Mouse (Mus musculus): Measurements from ENCODE around the gene Itpkc.

DNA sequence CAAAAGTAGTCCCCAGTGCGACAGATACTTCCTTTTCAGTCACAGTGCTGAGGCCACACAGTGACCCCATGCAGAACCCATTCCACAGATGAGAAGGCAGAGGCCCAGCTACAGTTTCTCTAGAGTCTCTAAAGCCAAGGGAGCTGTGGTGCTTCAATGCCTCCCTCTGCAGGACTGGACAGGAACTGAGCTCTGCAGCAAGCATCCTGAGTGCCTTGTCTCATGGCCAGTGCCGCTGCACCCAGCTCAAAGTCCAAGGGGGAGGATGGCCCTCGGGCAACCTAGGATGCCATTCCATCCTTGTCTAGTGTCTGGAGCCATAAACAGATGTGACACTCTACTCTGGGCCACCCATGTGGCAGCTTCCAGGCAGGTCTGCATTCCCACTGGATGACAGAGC, 27.3 kb upstream of the Itpkc start:
- TF ChIP-seq GATA1 (IDR thresholded peaks at IDR 0.05; ENCODE audit: borderline replicate concordance, low read length): no peak
- no peak for TF ChIP-seq FLI1 (IDR thresholded peaks at IDR 0.05; ENCODE audit: low read length)

Measured in megakaryocyte, embryonic 14.5 days (primary cell).